Mouse (Mus musculus) brown adipose tissue, adult 24 weeks (tissue): Measurements from ENCODE around the gene Gm3532. TPM values are rescaled to one million over a fixed set of nuclear protein-coding genes. Genes with fewer than 3 reads are reported as not detected.
"Not testable (repeated sequence)": the region's sequence is repeated elsewhere in the genome, so short reads cannot be mapped to it uniquely, and the experiment has no call there.

Experiments used
- H3K27ac ChIP-seq: fragments of 200-500 bp; replicated peaks from 2 replicates; pipeline ENCODE4 v1.5.1; 2012; ENCODE audit warnings: low read depth, mild to moderate bottlenecking, low read length
- H3K4me1 ChIP-seq: fragments of 200-500 bp; 2 replicates; pipeline ENCODE4 v1.6.1; 2012; ENCODE audit warnings: low read length, mixed read lengths; ENCODE audit not compliant: control insufficient read depth, insufficient read depth, insufficient read length
- H3K4me3 ChIP-seq: fragments of 200-500 bp; 2 replicates; pipeline ENCODE4 v1.5.1; 2012; ENCODE audit warnings: low read depth, mild to moderate bottlenecking, low read length, moderate library complexity; ENCODE audit not compliant: insufficient read depth
- polyA plus RNA-seq: library from polyadenylated mRNA; stranded (reverse); fragments of >200 nt; gene quantifications from 2 replicates; pipeline ENCODE4 v1.2.4, GENCODE M21; 2012; ENCODE audit not compliant: missing spikeins, insufficient read depth, insufficient read length

Gm3532 gene
- polyA plus RNA-seq = not detected in 2 replicates

- not testable (repeated sequence) for H3K27ac ChIP-seq, H3K4me1 ChIP-seq, H3K4me3 ChIP-seq
These were observed at the start of gene Gm3532 for GRCm38 (mm10) chr14:5538196-5538595. Gene Gm3532, plus strand, starts transcription at chr14:5538496.

- H3K4me1 ChIP-seq, H3K4me3 ChIP-seq, H3K27ac ChIP-seq: not testable (repeated sequence)
These were observed 36.9 kb upstream of the Gm3532 start, which contains the start of gene Gm3488 for GRCm38 (mm10) chr14:5501374-5501773. Gene Gm3488, plus strand, starts transcription at chr14:5501674.

Other genes with a start within 250 kb of the Gm3532 start
- gene Gm3542, start 203.6 kb upstream of the Gm3532 start, polyA plus RNA-seq = not detected in 2 replicates
- not detected in 2 replicates for gene Gm3500, start 149.4 kb upstream of the Gm3532 start, polyA plus RNA-seq
- gene Gm3194, start 83.0 kb upstream of the Gm3532 start, polyA plus RNA-seq = not detected in 2 replicates
- gene Gm8246, start 60.7 kb upstream of the Gm3532 start, polyA plus RNA-seq = not detected in 2 replicates
- not detected in 2 replicates for gene Gm3187, start 54.3 kb upstream of the Gm3532 start, polyA plus RNA-seq
- not detected in 2 replicates for gene Gm3488, start 36.8 kb upstream of the Gm3532 start, polyA plus RNA-seq
- gene Gm8265, start 94.5 kb downstream of the Gm3532 start, polyA plus RNA-seq = not detected in 2 replicates
- not detected in 2 replicates for gene Gm9603, start 149.0 kb downstream of the Gm3532 start, polyA plus RNA-seq
- not detected in 2 replicates for gene Gm3373, start 203.1 kb downstream of the Gm3532 start, polyA plus RNA-seq